Mouse (Mus musculus): ENCODE results near the gene Mcur1.
A peak's percentile ranks its signal among the peaks of the same experiment; 100 is the strongest.

Mcur1 gene

GRCm38 (mm10) chr13:43559711-43560457, at the start of gene Mcur1:
Mcur1 (minus strand) TSS chr13:43560191.
- DNase-seq (ENCODE audit: low read depth) = peak; percentile 94

- no peak for DNase-seq (ENCODE audit: low read depth)
Observed at GRCm38 (mm10) chr13:43608854-43609253, 48.9 kb upstream of the Mcur1 start.

- DNase-seq (ENCODE audit: low read depth) = no peak
Observed at GRCm38 (mm10) chr13:43603042-43603441, 43.1 kb upstream of the Mcur1 start.

DNA sequence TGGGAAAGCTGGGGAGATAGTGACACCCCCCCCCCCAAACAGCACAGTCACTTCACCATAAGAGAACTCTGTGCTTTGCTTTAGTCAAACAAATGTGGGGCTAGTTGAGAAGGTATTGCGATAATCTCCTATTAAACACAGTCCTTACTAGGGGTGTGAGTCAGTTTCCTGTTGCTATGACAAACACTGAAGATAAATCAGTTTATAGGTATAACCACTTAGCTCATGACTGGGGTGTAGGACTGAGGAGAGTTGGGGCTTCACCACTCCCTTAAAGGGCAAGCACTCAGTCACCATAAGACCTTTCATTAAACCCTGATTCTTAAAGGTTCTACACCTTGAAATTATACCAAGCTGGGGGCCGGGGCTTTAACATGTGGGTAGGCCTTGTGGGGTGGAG, 42.4 kb upstream of the Mcur1 start:
- no peak for DNase-seq (ENCODE audit: low read depth)

GRCm38 (mm10) chr13:43600967-43601366, 41.0 kb upstream of the Mcur1 start:
- no peak for DNase-seq (ENCODE audit: low read depth)

- peak; percentile 71 for DNase-seq (ENCODE audit: low read depth)
Observed at GRCm38 (mm10) chr13:43595896-43596295, 35.9 kb upstream of the Mcur1 start.

- DNase-seq (ENCODE audit: low read depth) = no peak
Observed at GRCm38 (mm10) chr13:43592681-43593068, 32.7 kb upstream of the Mcur1 start.

DNA sequence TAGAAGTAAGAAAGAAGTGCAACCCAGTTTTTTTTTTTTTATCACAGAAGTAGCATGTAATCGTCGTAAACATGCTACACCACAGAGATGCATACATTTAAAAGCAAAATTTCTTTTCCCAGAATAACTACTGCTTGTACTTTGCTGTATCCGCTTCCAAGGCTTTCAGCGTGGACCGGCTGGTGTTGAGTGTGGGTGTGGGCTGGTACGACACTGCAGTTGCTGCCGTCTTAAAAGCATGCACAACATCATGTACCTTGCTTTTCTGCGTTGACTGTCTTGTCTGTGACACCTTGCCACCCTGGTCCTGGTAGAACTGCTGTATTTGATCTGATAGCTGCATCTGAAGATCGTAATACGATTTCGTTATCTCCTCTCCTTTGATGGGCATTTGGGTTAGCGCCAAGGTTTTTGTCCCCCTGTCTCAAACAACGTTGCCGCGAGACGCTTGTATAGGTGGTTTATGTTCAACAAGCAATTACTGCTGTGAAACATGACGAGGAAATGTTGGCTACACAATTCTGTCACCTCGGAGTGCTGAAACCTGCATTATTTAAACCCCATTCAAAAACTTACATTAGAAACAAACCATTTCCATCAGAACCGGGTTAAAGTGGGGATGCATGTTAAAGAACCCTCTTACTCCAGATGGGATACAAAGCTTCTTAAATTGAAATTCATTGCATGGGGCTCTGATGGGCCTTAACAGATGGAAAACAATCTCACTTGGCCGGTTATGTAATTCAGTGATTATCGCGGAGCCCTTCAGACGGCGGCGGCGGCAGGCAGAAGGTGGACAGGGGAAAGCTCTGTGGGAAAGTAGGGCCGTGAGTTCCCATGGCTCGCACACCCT, 32.1 kb upstream of the Mcur1 start:
- no peak for DNase-seq (ENCODE audit: low read depth)

- peak; percentile 65 for DNase-seq (ENCODE audit: low read depth)
Observed at GRCm38 (mm10) chr13:43587844-43588840, 28.2 kb upstream of the Mcur1 start.

- DNase-seq (ENCODE audit: low read depth) = peak; percentile 54
Observed at GRCm38 (mm10) chr13:43586966-43587365, 27.0 kb upstream of the Mcur1 start.

DNA sequence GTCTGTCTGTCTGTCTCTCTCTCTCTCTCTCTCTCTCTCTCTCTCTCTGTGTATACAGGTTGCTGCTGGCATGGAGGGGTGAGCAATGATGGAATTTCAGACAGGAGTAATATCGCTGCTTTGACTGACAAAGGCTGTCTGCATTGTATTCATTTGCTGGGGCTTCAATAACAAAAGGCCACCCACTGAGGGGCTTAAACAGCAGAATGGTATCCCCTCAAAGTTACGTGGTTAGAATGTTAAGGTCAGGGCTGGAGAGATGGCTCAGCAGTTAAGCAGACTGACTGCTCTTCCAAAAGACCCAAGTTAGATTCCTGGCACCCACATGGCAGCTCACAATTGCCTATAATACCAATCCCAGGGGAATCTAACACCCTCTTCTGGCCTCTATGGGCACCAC, 25.3 kb upstream of the Mcur1 start:
- no peak for DNase-seq (ENCODE audit: low read depth)

GRCm38 (mm10) chr13:43583504-43583903, 23.5 kb upstream of the Mcur1 start:
- no peak for DNase-seq (ENCODE audit: low read depth)

- DNase-seq (ENCODE audit: low read depth) = no peak
Observed at GRCm38 (mm10) chr13:43582961-43583360, 23.0 kb upstream of the Mcur1 start.

DNA sequence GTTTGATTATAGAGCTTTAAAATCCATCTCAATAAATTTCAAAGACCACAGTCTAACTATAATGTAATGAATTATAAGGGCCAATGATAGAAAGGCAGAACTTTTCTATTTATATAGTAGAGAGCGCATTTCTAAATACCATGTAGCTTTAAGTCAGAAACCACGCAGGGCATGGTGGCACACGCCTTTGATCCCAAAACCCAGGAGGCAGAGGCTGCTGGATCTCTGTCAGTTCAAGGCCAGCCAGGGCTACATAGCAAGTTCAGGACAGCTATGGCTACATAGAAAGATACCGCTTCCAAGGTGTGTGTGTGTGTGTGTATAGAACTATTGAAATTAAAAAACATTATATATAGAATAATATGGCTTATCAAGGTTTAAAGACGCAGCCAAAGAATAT, 20.7 kb upstream of the Mcur1 start:
- DNase-seq (ENCODE audit: low read depth) = no peak

- DNase-seq (ENCODE audit: low read depth) = peak; percentile 70
Observed at GRCm38 (mm10) chr13:43579740-43580139, 19.7 kb upstream of the Mcur1 start.

- no peak for DNase-seq (ENCODE audit: low read depth)
Observed at GRCm38 (mm10) chr13:43577766-43578165, 17.8 kb upstream of the Mcur1 start.

GRCm38 (mm10) chr13:43577254-43577653, 17.3 kb upstream of the Mcur1 start:
- DNase-seq (ENCODE audit: low read depth) = peak; percentile 32

DNA sequence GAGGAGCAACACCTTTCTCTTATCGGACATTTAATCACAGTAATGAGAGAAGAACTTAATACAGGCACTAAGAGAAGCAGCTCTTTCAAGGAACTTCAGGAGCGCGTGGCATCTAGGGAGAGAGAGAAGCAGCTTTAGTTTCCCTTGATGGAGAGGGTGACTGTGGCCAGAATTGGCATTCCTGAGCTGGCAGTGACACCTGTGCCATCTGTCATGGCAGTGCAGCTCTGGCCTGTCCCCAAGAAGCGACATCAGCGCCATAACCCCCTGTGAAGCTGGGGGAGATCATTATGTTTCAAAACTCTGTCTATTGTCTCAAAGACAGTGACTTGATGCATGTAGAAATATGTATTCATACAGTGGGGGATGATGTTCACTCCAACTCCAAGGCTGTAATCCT, 15.4 kb upstream of the Mcur1 start:
- DNase-seq (ENCODE audit: low read depth) = no peak

- no peak for DNase-seq (ENCODE audit: low read depth)
Observed at GRCm38 (mm10) chr13:43573979-43574378, 14.0 kb upstream of the Mcur1 start.

- DNase-seq (ENCODE audit: low read depth) = no peak
Observed at GRCm38 (mm10) chr13:43567141-43567891, 7.3 kb upstream of the Mcur1 start.

GRCm38 (mm10) chr13:43566184-43566583, 6.2 kb upstream of the Mcur1 start:
- no peak for DNase-seq (ENCODE audit: low read depth)

All from NIH3T3 (cell line).